Mouse (Mus musculus) thymus, postnatal 25 days (tissue): Measurements from ENCODE around the gene Zcchc17.

Source experiments
- DNase-seq: peaks from one replicate; pipeline ENCODE4 v3.0.0; 2022

Zcchc17 gene

GRCm38 (mm10) chr4:130315771-130316527 is 43.8 kb downstream of the Zcchc17 start:
- no peak for DNase-seq

- DNase-seq = no peak
Measured at GRCm38 (mm10) chr4:130313552-130313951, 46.2 kb downstream of the Zcchc17 start.

GRCm38 (mm10) chr4:130312526-130312925 is 47.2 kb downstream of the Zcchc17 start:
- DNase-seq = no peak

- DNase-seq = no peak
Measured at GRCm38 (mm10) chr4:130309254-130309653, 50.5 kb downstream of the Zcchc17 start.

- no peak for DNase-seq
Measured at GRCm38 (mm10) chr4:130308231-130309081, 51.3 kb downstream of the Zcchc17 start, which contains the start of the genes Fabp3 and Gm10570. TSS of gene Fabp3 (plus strand) at chr4:130308595. TSS of gene Gm10570 (minus strand) at chr4:130308674.

- DNase-seq = no peak
Measured at GRCm38 (mm10) chr4:130307851-130308230, 51.9 kb downstream of the Zcchc17 start.

- no peak for DNase-seq
Measured at GRCm38 (mm10) chr4:130306796-130307630, 52.7 kb downstream of the Zcchc17 start.

GRCm38 (mm10) chr4:130304746-130305145 is 55.0 kb downstream of the Zcchc17 start:
- no peak for DNase-seq

- no peak for DNase-seq
Measured at GRCm38 (mm10) chr4:130302285-130302870, 57.4 kb downstream of the Zcchc17 start.

- DNase-seq = no peak
Measured at GRCm38 (mm10) chr4:130299629-130300018, 60.1 kb downstream of the Zcchc17 start.

GRCm38 (mm10) chr4:130298877-130299628 is 60.7 kb downstream of the Zcchc17 start:
- DNase-seq = no peak

GRCm38 (mm10) chr4:130297123-130297529 is 62.6 kb downstream of the Zcchc17 start:
- no peak for DNase-seq

- no peak for DNase-seq
Measured at GRCm38 (mm10) chr4:130296243-130296965, 63.3 kb downstream of the Zcchc17 start.

- no peak for DNase-seq
Measured at GRCm38 (mm10) chr4:130295047-130295745, 64.5 kb downstream of the Zcchc17 start.

GRCm38 (mm10) chr4:130294513-130294912 is 65.2 kb downstream of the Zcchc17 start:
- DNase-seq = no peak

GRCm38 (mm10) chr4:130292271-130292670 is 67.5 kb downstream of the Zcchc17 start:
- peak; percentile 58 for DNase-seq

- DNase-seq = no peak
Measured at GRCm38 (mm10) chr4:130289824-130290223, 69.9 kb downstream of the Zcchc17 start.

- DNase-seq = no peak
Measured at GRCm38 (mm10) chr4:130286531-130286930, 73.2 kb downstream of the Zcchc17 start.

- DNase-seq = no peak
Measured at GRCm38 (mm10) chr4:130283826-130284225, 75.9 kb downstream of the Zcchc17 start.

- DNase-seq = no peak
Measured at GRCm38 (mm10) chr4:130282856-130283255, 76.9 kb downstream of the Zcchc17 start.
